Mouse (Mus musculus): ENCODE data around the gene Nosip.

- TF ChIP-seq E2F4 (IDR thresholded peaks at IDR 0.05; ENCODE audit: insufficient replicate concordance, low read depth, low read length): no peak
- no peak for TF ChIP-seq BHLHE40 (IDR thresholded peaks at IDR 0.05; ENCODE audit: low read depth, low read length)
- TF ChIP-seq POLR2AphosphoS2 (IDR thresholded peaks at IDR 0.05; ENCODE audit: low read depth, low read length): no peak
- TF ChIP-seq CTCF (conservative IDR thresholded peaks at IDR 0.05 in 1 of 2, IDR thresholded peaks at IDR 0.05 in 1 of 2; ENCODE audit: low read depth in 2 of 2, low read length in 2 of 2): no peak
- TF ChIP-seq JUND (conservative IDR thresholded peaks at IDR 0.05; ENCODE audit: low read depth, low read length): no peak
- TF ChIP-seq ELF1 (IDR thresholded peaks at IDR 0.05; ENCODE audit: low read depth, low read length): no peak
- TF ChIP-seq POLR2A (IDR thresholded peaks at IDR 0.05; ENCODE audit: low read depth, low read length): 0 out of 2 replicates have a peak, but pooled peaks have one; percentile 44
- TF ChIP-seq ZKSCAN1 (IDR thresholded peaks at IDR 0.05; ENCODE audit: borderline replicate concordance, low read depth, low read length): no peak
- no peak for TF ChIP-seq ZC3H11A (IDR thresholded peaks at IDR 0.05; ENCODE audit: low read depth, low read length)
- no peak for TF ChIP-seq SIN3A (IDR thresholded peaks at IDR 0.05; ENCODE audit: low read length)
- no peak for TF ChIP-seq CHD1 (IDR thresholded peaks at IDR 0.05; ENCODE audit: low read depth, low read length)
- TF ChIP-seq MXI1 (IDR thresholded peaks at IDR 0.05; ENCODE audit: low read depth, low read length): no peak
- TF ChIP-seq EP300 (IDR thresholded peaks at IDR 0.05; ENCODE audit: low read length): no peak
- TF ChIP-seq HCFC1 (IDR thresholded peaks at IDR 0.05; ENCODE audit: low read depth, low read length): no peak; the same call in 1 of the 2 replicates
Measured at GRCm38 (mm10) chr7:45083300-45083890, 21.2 kb downstream of the Nosip start.

Measured in CH12.LX (cell line).